Mouse (Mus musculus) ES-E14 (cell line): Measurements from ENCODE around the gene Nod2. TPM values are rescaled to one million over a fixed set of nuclear protein-coding genes. Genes with fewer than 3 reads are reported as not detected.

ENCODE experiments used
- DNase-seq: peaks from one replicate; pipeline ENCODE4 v3.0.0-alpha.2; 2013; ENCODE audit warnings: low read depth, low spot score
- H3K27ac ChIP-seq: 2 replicates; pipeline ENCODE4 v1.5.1; 2012; ENCODE audit warnings: low read depth, mild to moderate bottlenecking, low read length, moderate library complexity, mixed read lengths; ENCODE audit not compliant: poor library complexity, insufficient read depth, severe bottlenecking
- H3K36me3 ChIP-seq: 2 replicates; pipeline ENCODE4 v1.6.1; 2012; ENCODE audit warnings: mild to moderate bottlenecking, low read length, moderate library complexity, mixed read lengths; ENCODE audit not compliant: control insufficient read depth, poor library complexity, insufficient read depth, severe bottlenecking
- H3K4me1 ChIP-seq, 2 experiments: fragments of 150-350 bp in 1 of 2; sonication (generic) in 1 of 2; 2 replicates each; pipeline ENCODE4 v1.6.1; 2012; ENCODE audit warnings: low read length in 2 of 2, mild to moderate bottlenecking in 1 of 2, mixed read lengths in 1 of 2; ENCODE audit not compliant: control insufficient read depth in 2 of 2, insufficient read depth in 2 of 2, poor library complexity in 1 of 2
- H3K4me3 ChIP-seq, 2 experiments: fragments of 150-350 bp in 1 of 2; sonication (generic) in 1 of 2; 2 replicates each; pipeline ENCODE4 v1.5.1; 2012; ENCODE audit warnings: low read length in 2 of 2, low read depth in 1 of 2, mild to moderate bottlenecking in 1 of 2, mixed read lengths in 1 of 2; ENCODE audit not compliant: insufficient read depth in 1 of 2, poor library complexity in 1 of 2, severe bottlenecking in 1 of 2
- H3K9ac ChIP-seq: 2 replicates; pipeline ENCODE4 v1.6.1; 2012; ENCODE audit warnings: low read depth, mild to moderate bottlenecking, low read length, mixed read lengths; ENCODE audit not compliant: poor library complexity, insufficient read depth, severe bottlenecking
- H3K9me3 ChIP-seq: fragments of 150-350 bp; sonication (generic); 2 replicates; pipeline ENCODE4 v1.6.1; 2012; ENCODE audit warnings: low read depth, mild to moderate bottlenecking, low read length; ENCODE audit not compliant: control insufficient read depth, insufficient read depth
- CHD2 ChIP-seq: IDR thresholded peaks from 2 replicates; pipeline ENCODE4 v1.6.1; 2014; ENCODE audit warnings: mild to moderate bottlenecking, low read depth, low read length, inconsistent platforms
- HCFC1 ChIP-seq: IDR thresholded peaks from 2 replicates; pipeline ENCODE4 v1.6.1; 2012; ENCODE audit warnings: low read length, inconsistent platforms, borderline replicate concordance; ENCODE audit not compliant: insufficient read depth
- MAFK ChIP-seq: IDR thresholded peaks from 2 replicates; pipeline ENCODE4 v1.6.1; 2014; ENCODE audit warnings: mild to moderate bottlenecking, low read depth, low read length, inconsistent platforms; ENCODE audit not compliant: insufficient read depth
- ZC3H11A ChIP-seq: IDR thresholded peaks from 2 replicates; pipeline ENCODE4 v1.6.1; 2012; ENCODE audit warnings: low read depth, mild to moderate bottlenecking, inconsistent platforms, low read length, borderline replicate concordance
- ZNF384 ChIP-seq: IDR thresholded peaks from 2 replicates; pipeline ENCODE4 v1.6.1; 2012; ENCODE audit warnings: low read depth, low read length, inconsistent platforms
- in situ Hi-C, 2 experiments: fragments of 600-800 bp; cut with MboI; formaldehyde crosslinking; loops; one replicate each; pipeline ENCODE4 v1.15.1; 2025; ENCODE audit warnings: low sequenced_read_pairs in 2 of 2, inconsistent platforms in 1 of 2; ENCODE audit not compliant: unreplicated experiment in 2 of 2
- total RNA-seq: library from RNA; depleted of rRNA; stranded (reverse); fragments of 300-350 nt; gene quantifications from 2 replicates; pipeline ENCODE4 v1.2.3, GENCODE M21; 2012

The Nod2 gene
- total RNA-seq, 1 experiment, result 0.40 TPM

DNA sequence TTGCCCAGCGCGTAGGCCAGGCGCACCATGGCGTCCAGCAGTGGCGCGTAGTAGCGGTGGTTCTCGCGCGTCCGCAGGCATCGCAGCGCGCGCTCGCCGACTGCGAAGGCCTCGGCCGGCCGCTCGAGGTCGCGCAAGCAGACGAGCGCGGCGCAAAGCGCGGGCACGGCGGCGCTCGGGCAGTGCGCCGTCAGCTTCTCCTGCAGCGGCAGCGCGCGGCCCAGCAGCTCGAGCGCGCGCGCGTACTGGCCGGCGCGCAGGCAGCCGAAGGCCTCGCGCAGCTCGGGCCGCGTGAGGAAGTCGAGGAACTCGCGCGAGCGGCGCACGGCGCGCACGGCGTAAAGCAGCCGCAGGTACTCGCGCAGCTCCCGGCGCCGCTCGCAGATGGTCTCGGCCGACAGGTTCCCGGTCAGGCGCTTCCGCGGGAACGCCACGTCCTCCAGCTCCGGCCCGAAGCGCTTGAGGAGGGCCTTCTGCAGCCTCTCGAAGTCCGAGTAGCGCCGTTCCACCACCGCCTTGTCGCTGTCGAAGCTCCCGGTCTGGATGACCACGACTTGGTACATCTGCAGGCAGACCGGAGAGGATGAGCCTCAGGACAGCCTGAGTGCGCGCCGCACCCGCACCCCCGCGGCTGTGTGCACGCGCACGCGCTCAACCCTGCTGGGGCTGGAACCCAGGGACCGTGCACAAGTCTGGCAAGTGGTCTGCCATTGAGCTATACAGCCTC is 19.7 kb upstream of the Nod2 start:
- Histone ChIP-seq H3K27ac (no peak overlapping the region), H3K4me1 (peaks cover 0 to 2% of the 10 kb centered on the region in 2 experiments; a peak in 1 of 4 replicates), H3K9me3 (no peaks in the 10 kb centered on the region), H3K9ac (peak overlapping the region; percentile 78), H3K4me3 (peak overlapping the region; percentile 75 to 80), H3K36me3 (no peaks in the 10 kb centered on the region)
- TF ChIP-seq ZNF384 (no peak), CHD2 (0 out of 2 replicates have a peak, but pooled peaks have one; percentile 47), HCFC1 (peak; percentile 37; the same call in 1 of the 2 replicates), MAFK (no peak)
- no peak for DNase-seq
- in situ Hi-C loops, result loop anchor here in 1 of 2 experiments (10.0 kb wide), 1 partner anchor 353 kb away; the partner anchor contains the start of gene Adcy7

DNA sequence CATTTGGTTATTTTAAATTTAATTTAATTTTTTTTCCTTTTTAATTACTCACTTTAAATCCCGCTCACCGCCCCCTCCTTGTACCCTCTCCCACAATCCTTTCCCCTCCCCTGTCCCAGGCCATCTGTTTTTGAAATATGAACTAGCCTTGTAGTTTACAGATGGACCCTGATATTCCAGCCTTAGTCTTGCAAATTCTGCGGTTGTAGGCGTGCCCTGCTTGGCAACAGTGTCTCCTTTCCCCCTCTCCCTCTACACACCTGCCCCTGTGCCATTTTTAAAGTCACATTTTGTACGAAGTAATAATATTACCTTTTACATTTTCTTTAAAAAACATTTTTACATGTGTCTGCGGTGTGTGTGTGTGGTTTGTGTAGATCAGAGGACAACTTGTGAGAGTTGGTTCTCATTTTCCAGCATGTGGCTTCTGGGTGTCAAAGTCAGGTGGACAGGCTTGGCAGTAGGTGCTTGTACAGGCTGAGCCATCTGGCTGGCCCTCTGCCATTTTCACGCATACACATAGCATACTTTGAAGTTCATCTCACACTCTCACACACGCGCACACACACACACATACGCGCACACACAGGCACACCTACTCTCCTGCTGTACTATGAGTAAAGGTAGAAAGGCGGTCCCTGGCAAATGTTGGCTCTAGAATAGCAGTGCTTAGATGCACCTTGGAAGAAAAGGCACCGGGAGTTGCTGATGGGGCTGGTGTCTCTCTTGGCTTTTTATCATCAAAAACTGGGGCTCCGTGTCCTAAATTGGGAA is 18.9 kb upstream of the Nod2 start:
- Histone ChIP-seq H3K36me3 (no peaks in the 10 kb centered on the region), H3K9me3 (no peaks in the 10 kb centered on the region), H3K9ac (no peak overlapping the region), H3K4me3 (peak overlapping the region; percentile 75 to 80; a peak in 3 of 4 replicates), H3K4me1 (peaks cover 0 to 2% of the 10 kb centered on the region in 2 experiments; a peak in 1 of 4 replicates), H3K27ac (no peak overlapping the region)
- no peak for TF ChIP-seq HCFC1
- no peak for TF ChIP-seq ZNF384
- no peak for TF ChIP-seq CHD2
- TF ChIP-seq MAFK, result no peak
- no peak for TF ChIP-seq ZC3H11A
- no peak for DNase-seq
- in situ Hi-C loops, result loop anchor here in 1 of 2 experiments (10.0 kb wide), 1 partner anchor 353 kb away; the partner anchor contains the start of gene Adcy7

- H3K4me3 ChIP-seq, result no peak overlapping the region
- no peak for DNase-seq
- H3K36me3 ChIP-seq, result no peaks in the 10 kb centered on the region
- H3K4me1 ChIP-seq, result peaks cover 0 to 2% of the 10 kb centered on the region in 2 experiments; a peak in 1 of 4 replicates
- no peak overlapping the region for H3K27ac ChIP-seq
- TF ChIP-seq ZC3H11A (no peak), CHD2 (no peak), HCFC1 (no peak), MAFK (no peak), ZNF384 (no peak)
- no peak overlapping the region for H3K9ac ChIP-seq
- H3K9me3 ChIP-seq, result no peaks in the 10 kb centered on the region
- in situ Hi-C loops, result no loop called here
Measured at GRCm38 (mm10) chr8:88630225-88630624, 16.9 kb upstream of the Nod2 start.

- Histone ChIP-seq H3K9ac (no peak overlapping the region), H3K27ac (no peak overlapping the region), H3K4me1 (peaks cover 0 to 2% of the 10 kb centered on the region in 2 experiments; a peak in 2 of 4 replicates), H3K9me3 (no peaks in the 10 kb centered on the region), H3K4me3 (no peak overlapping the region), H3K36me3 (no peaks in the 10 kb centered on the region)
- in situ Hi-C loops, result no loop called here
- no peak for DNase-seq
- TF ChIP-seq ZNF384, result no peak
- TF ChIP-seq CHD2, result no peak
Measured at GRCm38 (mm10) chr8:88631081-88631480, 16.0 kb upstream of the Nod2 start.
